Mouse (Mus musculus): ENCODE measurements around the gene Rtl8a. TPM values are rescaled to one million over a fixed set of nuclear protein-coding genes. Genes with fewer than 3 reads are reported as not detected.
A peak's percentile ranks its signal among the peaks of the same experiment; 100 is the strongest.
"Not testable (repeated sequence)": the region's sequence is repeated elsewhere in the genome, so short reads cannot be mapped to it uniquely, and the experiment has no call there.

Rtl8a gene
- 100 to 1,000 TPM; 146 to 167 TPM for total RNA-seq (2021)

GRCm38 (mm10) chrX:53642980-53643961 lies at the start of gene Rtl8a:
Gene Rtl8a, minus strand, starts transcription at chrX:53643682.
- DNase-seq (ENCODE audit: low spot score) = peak; percentile 71
- intact Hi-C loops (cut with DNase I) = not testable (repeated sequence)

- intact Hi-C loops (cut with DNase I) = no loop called here
- DNase-seq (ENCODE audit: low spot score) = no peak
Observed at GRCm38 (mm10) chrX:53693141-53693540, 49.7 kb upstream of the Rtl8a start.

- intact Hi-C loops (cut with DNase I) = no loop called here
- DNase-seq (ENCODE audit: low spot score) = no peak
Observed at GRCm38 (mm10) chrX:53692065-53692464, 48.6 kb upstream of the Rtl8a start.

- intact Hi-C loops (cut with DNase I); DNase-seq (ENCODE audit: low spot score): not testable (repeated sequence)
Observed at GRCm38 (mm10) chrX:53684676-53685075, 41.2 kb upstream of the Rtl8a start.

- intact Hi-C loops (cut with DNase I); DNase-seq (ENCODE audit: low spot score): not testable (repeated sequence)
Observed at GRCm38 (mm10) chrX:53682650-53683049, 39.2 kb upstream of the Rtl8a start.

- intact Hi-C loops (cut with DNase I); DNase-seq (ENCODE audit: low spot score): not testable (repeated sequence)
Observed at GRCm38 (mm10) chrX:53676943-53677342, 33.5 kb upstream of the Rtl8a start.

GRCm38 (mm10) chrX:53670696-53671095 lies 27.2 kb upstream of the Rtl8a start:
- DNase-seq (ENCODE audit: low spot score); intact Hi-C loops (cut with DNase I): not testable (repeated sequence)

- intact Hi-C loops (cut with DNase I) = no loop called here
- peak; percentile 75 for DNase-seq (ENCODE audit: low spot score)
Observed at GRCm38 (mm10) chrX:53670294-53670693, 26.8 kb upstream of the Rtl8a start, which contains the start of gene Rtl8b. Gene Rtl8b, minus strand, starts transcription at chrX:53670408.

- intact Hi-C loops (cut with DNase I) = not testable (repeated sequence)
Observed at GRCm38 (mm10) chrX:53669557-53670270, 26.2 kb upstream of the Rtl8a start.

GRCm38 (mm10) chrX:53652917-53653316 lies 9.4 kb upstream of the Rtl8a start:
- intact Hi-C loops (cut with DNase I); DNase-seq (ENCODE audit: low spot score): not testable (repeated sequence)

More at GRCm38 (mm10) chrX:53669557-53670270, 26.2 kb upstream of the Rtl8a start:
- DNase-seq (ENCODE audit: low spot score) = not testable (repeated sequence)

GRCm38 (mm10) chrX:53645885-53646284 lies 2.4 kb upstream of the Rtl8a start:
- DNase-seq (ENCODE audit: low spot score) = no peak
- intact Hi-C loops (cut with DNase I) = no loop called here

GRCm38 (mm10) chrX:53642604-53642979 lies 890 bp downstream of the Rtl8a start:
- intact Hi-C loops (cut with DNase I); DNase-seq (ENCODE audit: low spot score): not testable (repeated sequence)

GRCm38 (mm10) chrX:53638107-53638506 lies 5.4 kb downstream of the Rtl8a start:
- DNase-seq (ENCODE audit: low spot score); intact Hi-C loops (cut with DNase I): not testable (repeated sequence)

- DNase-seq (ENCODE audit: low spot score); intact Hi-C loops (cut with DNase I): not testable (repeated sequence)
Observed at GRCm38 (mm10) chrX:53611395-53611794, 32.1 kb downstream of the Rtl8a start.

- no peak for DNase-seq (ENCODE audit: low spot score)
- intact Hi-C loops (cut with DNase I) = no loop called here
Observed at GRCm38 (mm10) chrX:53610571-53610970, 32.9 kb downstream of the Rtl8a start.

GRCm38 (mm10) chrX:53608879-53609278 lies 34.6 kb downstream of the Rtl8a start, which contains the start of gene Gm14597:
Gene Gm14597, minus strand, starts transcription at chrX:53608979.
- DNase-seq (ENCODE audit: low spot score); intact Hi-C loops (cut with DNase I): not testable (repeated sequence)

- no peak for DNase-seq (ENCODE audit: low spot score)
- intact Hi-C loops (cut with DNase I) = no loop called here
Observed at GRCm38 (mm10) chrX:53608122-53608813, 35.2 kb downstream of the Rtl8a start.

GRCm38 (mm10) chrX:53607242-53608121 lies 36.0 kb downstream of the Rtl8a start, which contains the start of gene Rtl8c:
Gene Rtl8c, plus strand, starts transcription at chrX:53608032.
- peak; percentile 43 for DNase-seq (ENCODE audit: low spot score)
- intact Hi-C loops (cut with DNase I) = no loop called here

GRCm38 (mm10) chrX:53606176-53606575 lies 37.3 kb downstream of the Rtl8a start:
- DNase-seq (ENCODE audit: low spot score); intact Hi-C loops (cut with DNase I): not testable (repeated sequence)

Measured in heart, postnatal 25 days (tissue).